Mouse (Mus musculus): ENCODE data around the gene Cd46. TPM values are rescaled to one million over a fixed set of nuclear protein-coding genes. Genes with fewer than 3 reads are reported as not detected.

Gene Cd46
- total and polyA plus RNA-seq, 2 experiments from 2014 or later = 0.53 to 1.6 TPM

GRCm38 (mm10) chr1:195018089-195018999 is 73.7 kb downstream of the Cd46 start:
- 84% methylated on average over 9 of the region's 9 CpGs for WGBS
- peak; percentile 40; the same call in 1 of the 2 replicates for ATAC-seq (ENCODE audit: insufficient read depth, low read depth)

DNA sequence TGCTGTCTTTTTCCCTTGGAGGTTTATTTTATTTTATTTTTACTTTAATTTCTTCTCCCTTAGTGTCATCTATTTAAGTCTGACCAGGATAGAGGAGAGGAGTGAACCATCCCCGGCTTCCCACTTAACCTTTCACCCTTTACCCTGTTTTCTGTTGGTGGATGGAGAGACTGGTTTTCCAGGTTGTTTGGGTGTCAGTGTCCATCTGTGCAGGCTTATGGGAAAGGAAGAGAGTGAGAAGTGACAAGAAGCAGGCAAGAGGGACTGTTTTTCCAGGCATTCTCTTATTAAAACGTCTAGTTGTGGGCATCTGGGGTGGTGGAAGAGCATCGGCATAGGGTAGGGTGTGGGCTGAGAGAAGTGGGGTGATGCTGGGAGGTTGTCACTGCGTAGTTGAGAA is 74.4 kb downstream of the Cd46 start:
- 71% methylated on average over 4 of the region's 4 CpGs for WGBS
- Histone ChIP-seq H3K4me2 (ENCODE audit: low read depth, low read length) (peak overlapping the region; percentile 64), H3K9me3 (replicated peaks; ENCODE audit: control insufficient read depth, low read length) (no peaks in the 10 kb centered on the region), H3K27me3 (ENCODE audit: control insufficient read depth, insufficient read depth, low read length) (no peaks in the 10 kb centered on the region), H3K36me3 (replicated peaks; ENCODE audit: control insufficient read depth, insufficient read depth, low read length) (no peaks in the 10 kb centered on the region), H3K9ac (replicated peaks; ENCODE audit: low read depth, low read length) (no peak overlapping the region), H3K4me3 (ENCODE audit: low read depth, low read length) (peak overlapping the region; percentile 39; the same call in 1 of the 2 replicates), H3K4me1 (ENCODE audit: control insufficient read depth, insufficient read depth) (no peaks in the 10 kb centered on the region), H3K27ac (ENCODE audit: low read depth) (no peak overlapping the region)
- no peak for TF ChIP-seq EP300 (IDR thresholded peaks at IDR 0.05; ENCODE audit: low read depth)
- no peak for TF ChIP-seq CTCF (IDR thresholded peaks at IDR 0.05; ENCODE audit: low read depth)
- DNase-seq (ENCODE audit: low spot score) (no peak), ATAC-seq (ENCODE audit: insufficient read depth, low read depth) (no peak)

More at GRCm38 (mm10) chr1:195018089-195018999, 73.7 kb downstream of the Cd46 start:
- Histone ChIP-seq H3K9ac (replicated peaks; ENCODE audit: low read depth, low read length) (no peak overlapping the region), H3K27me3 (ENCODE audit: control insufficient read depth, insufficient read depth, low read length) (no peaks in the 10 kb centered on the region), H3K27ac (ENCODE audit: low read depth) (no peak overlapping the region), H3K9me3 (replicated peaks; ENCODE audit: control insufficient read depth, low read length) (no peaks in the 10 kb centered on the region), H3K4me3 (ENCODE audit: low read depth, low read length) (no peak overlapping the region), H3K36me3 (replicated peaks; ENCODE audit: control insufficient read depth, insufficient read depth, low read length) (no peaks in the 10 kb centered on the region), H3K4me1 (ENCODE audit: control insufficient read depth, insufficient read depth) (no peaks in the 10 kb centered on the region), H3K4me2 (ENCODE audit: low read depth, low read length) (no peak overlapping the region)
- TF ChIP-seq EP300 (IDR thresholded peaks at IDR 0.05; ENCODE audit: low read depth) (no peak), CTCF (IDR thresholded peaks at IDR 0.05; ENCODE audit: low read depth) (no peak)
- DNase-seq (ENCODE audit: low spot score) = no peak

DNA sequence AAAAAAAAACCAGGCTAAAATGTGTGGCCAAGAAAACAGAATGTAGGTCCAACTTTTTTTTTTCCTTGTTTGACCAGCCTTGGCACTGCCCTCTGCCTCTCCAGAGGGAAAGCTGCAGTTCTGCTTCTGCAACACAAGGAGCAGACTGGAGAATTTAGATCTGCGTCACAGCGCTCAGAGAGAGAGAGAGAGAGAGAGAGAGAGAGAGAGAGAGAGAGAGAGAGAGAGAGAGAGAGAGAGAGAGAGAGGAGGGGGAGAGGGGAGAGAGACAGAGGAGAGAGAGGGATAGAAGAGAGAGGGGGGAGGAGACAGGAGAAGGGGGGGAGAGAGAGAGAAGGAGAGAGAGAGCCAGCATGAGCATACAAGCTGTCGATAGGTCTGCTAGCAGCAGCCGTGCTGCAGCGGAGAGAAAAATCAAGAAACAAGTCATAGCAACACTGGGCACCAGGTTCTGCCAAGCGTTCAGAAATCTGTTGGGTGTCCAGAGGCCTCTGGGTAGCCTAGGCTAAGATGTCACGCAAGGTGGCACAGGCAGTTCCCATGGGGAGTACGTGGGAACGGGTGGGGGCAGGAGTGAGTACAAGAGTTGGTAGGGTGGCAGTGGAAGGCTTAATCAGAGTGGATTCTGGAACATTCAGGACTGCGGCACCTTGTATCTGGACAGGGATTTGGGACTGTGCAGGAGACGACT is 75.1 kb downstream of the Cd46 start:
- no peaks in the 10 kb centered on the region for H3K4me1 ChIP-seq (ENCODE audit: control insufficient read depth, insufficient read depth)
- TF ChIP-seq EP300 (IDR thresholded peaks at IDR 0.05; ENCODE audit: low read depth) = no peak
- TF ChIP-seq CTCF (IDR thresholded peaks at IDR 0.05; ENCODE audit: low read depth) = peak; percentile 47
- 33% methylated on average over 11 of the region's 11 CpGs for WGBS
- H3K4me2 ChIP-seq (ENCODE audit: low read depth, low read length) = peak overlapping the region; percentile 64
- H3K27me3 ChIP-seq (ENCODE audit: control insufficient read depth, insufficient read depth, low read length) = no peaks in the 10 kb centered on the region
- peak overlapping the region; percentile 39 for H3K4me3 ChIP-seq (ENCODE audit: low read depth, low read length)
- no peaks in the 10 kb centered on the region for H3K36me3 ChIP-seq (replicated peaks; ENCODE audit: control insufficient read depth, insufficient read depth, low read length)
- DNase-seq (ENCODE audit: low spot score) = peak; percentile 85
- H3K9ac ChIP-seq (replicated peaks; ENCODE audit: low read depth, low read length) = no peak overlapping the region
- H3K27ac ChIP-seq (ENCODE audit: low read depth) = peak overlapping the region; percentile 26
- no peaks in the 10 kb centered on the region for H3K9me3 ChIP-seq (replicated peaks; ENCODE audit: control insufficient read depth, low read length)
- ATAC-seq (ENCODE audit: insufficient read depth, low read depth) = peak; percentile 82

DNA sequence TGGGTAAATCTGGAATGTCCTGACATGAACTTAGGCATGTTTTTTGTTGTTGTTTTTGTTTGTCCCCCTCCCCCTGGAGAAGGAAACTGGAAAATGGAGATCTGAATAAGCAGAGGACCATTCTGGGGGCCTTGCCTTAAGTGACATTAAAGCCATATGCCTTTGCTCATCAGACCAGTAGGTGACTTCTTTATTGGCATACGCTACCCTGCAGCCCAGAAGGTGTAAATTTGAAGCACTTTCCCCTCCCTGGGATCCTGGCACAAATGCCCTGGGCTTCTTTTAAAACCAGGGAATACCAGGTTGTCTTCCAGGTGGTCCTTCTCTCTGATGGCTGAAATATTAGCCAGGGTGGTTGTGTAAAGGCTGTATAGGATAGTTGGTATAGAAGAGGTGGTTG is 76.8 kb downstream of the Cd46 start:
- Histone ChIP-seq H3K9ac (replicated peaks; ENCODE audit: low read depth, low read length) (no peak overlapping the region), H3K27ac (ENCODE audit: low read depth) (no peak overlapping the region), H3K4me2 (ENCODE audit: low read depth, low read length) (no peak overlapping the region), H3K9me3 (replicated peaks; ENCODE audit: control insufficient read depth, low read length) (no peaks in the 10 kb centered on the region), H3K27me3 (ENCODE audit: control insufficient read depth, insufficient read depth, low read length) (no peaks in the 10 kb centered on the region), H3K36me3 (replicated peaks; ENCODE audit: control insufficient read depth, insufficient read depth, low read length) (no peaks in the 10 kb centered on the region), H3K4me3 (ENCODE audit: low read depth, low read length) (no peak overlapping the region), H3K4me1 (ENCODE audit: control insufficient read depth, insufficient read depth) (no peaks in the 10 kb centered on the region)
- no peak for TF ChIP-seq EP300 (IDR thresholded peaks at IDR 0.05; ENCODE audit: low read depth)
- no peak for TF ChIP-seq CTCF (IDR thresholded peaks at IDR 0.05; ENCODE audit: low read depth)
- 97% methylated on average over 1 of the region's 1 CpGs for WGBS
- DNase-seq (ENCODE audit: low spot score) (no peak), ATAC-seq (ENCODE audit: insufficient read depth, low read depth) (no peak)

- no peaks in the 10 kb centered on the region for H3K4me1 ChIP-seq (ENCODE audit: control insufficient read depth, insufficient read depth)
- TF ChIP-seq CTCF (IDR thresholded peaks at IDR 0.05; ENCODE audit: low read depth) (no peak), EP300 (IDR thresholded peaks at IDR 0.05; ENCODE audit: low read depth) (no peak)
- no peak overlapping the region for H3K27ac ChIP-seq (ENCODE audit: low read depth)
- no peak overlapping the region for H3K4me2 ChIP-seq (ENCODE audit: low read depth, low read length)
- no peak overlapping the region for H3K4me3 ChIP-seq (ENCODE audit: low read depth, low read length)
- WGBS = 62% methylated on average over 3 of the region's 3 CpGs
- no peak for DNase-seq (ENCODE audit: low spot score)
- ATAC-seq (ENCODE audit: insufficient read depth, low read depth) = no peak
- H3K27me3 ChIP-seq (ENCODE audit: control insufficient read depth, insufficient read depth, low read length) = no peaks in the 10 kb centered on the region
- H3K36me3 ChIP-seq (replicated peaks; ENCODE audit: control insufficient read depth, insufficient read depth, low read length) = no peaks in the 10 kb centered on the region
- H3K9ac ChIP-seq (replicated peaks; ENCODE audit: low read depth, low read length) = no peak overlapping the region
- no peaks in the 10 kb centered on the region for H3K9me3 ChIP-seq (replicated peaks; ENCODE audit: control insufficient read depth, low read length)
These were observed 77.7 kb downstream of the Cd46 start for GRCm38 (mm10) chr1:195014201-195014885.

Data from heart, postnatal 0 days (tissue).